Mouse (Mus musculus): Measurements from ENCODE around the gene Spn. TPM values are rescaled to one million over a fixed set of nuclear protein-coding genes. Genes with fewer than 3 reads are reported as not detected.

Spn gene
- polyA plus RNA-seq, 1 experiment from 2014 or later: 0.25 TPM

DNA sequence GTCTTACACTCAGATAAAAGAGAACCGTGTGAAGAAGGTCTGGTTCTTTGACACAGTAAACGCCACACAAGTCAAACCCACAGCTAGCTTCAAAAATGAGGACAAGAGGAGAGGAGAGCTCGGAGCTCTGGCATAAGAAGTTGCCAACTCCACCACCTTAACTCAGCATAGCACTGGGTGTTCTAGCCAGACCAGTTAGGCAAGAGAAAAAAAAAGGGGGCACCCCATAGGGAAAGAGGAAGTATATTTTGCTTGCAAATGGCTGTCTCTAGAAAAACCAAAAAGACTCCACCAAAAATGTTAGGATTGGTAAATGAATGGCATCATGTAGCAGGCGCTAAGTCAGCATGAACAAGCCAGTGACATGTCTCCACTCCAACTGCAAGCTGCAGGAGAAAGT lies 26.4 kb upstream of the Spn start:
- H3K4me3 ChIP-seq: no peak overlapping the region
- 86% methylated on average over 4 of the region's 4 CpGs for WGBS
- ATAC-seq (ENCODE audit: insufficient number of reproducible peaks, insufficient read depth, low FRiP score, low TSS enrichment, low read depth): no peak

DNA sequence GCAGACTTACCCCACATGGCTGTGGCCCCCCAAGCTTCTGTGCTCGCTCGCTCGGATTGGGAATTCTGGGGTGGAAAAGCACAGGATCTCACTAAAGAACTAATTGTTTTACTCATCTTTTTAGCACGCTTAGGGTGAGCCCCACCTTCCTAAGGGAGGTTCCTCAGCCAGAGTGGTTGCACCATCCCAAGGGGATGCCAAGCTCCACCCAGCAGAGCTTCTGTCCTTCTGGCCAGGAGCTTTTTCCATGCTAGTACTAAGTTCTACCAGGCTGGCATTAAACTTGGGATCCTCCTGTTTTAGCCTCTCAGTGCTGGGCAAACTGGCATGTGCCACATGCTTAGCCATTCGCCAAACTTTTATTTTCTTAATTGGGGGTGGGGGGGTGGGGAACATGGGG lies 24.9 kb upstream of the Spn start:
- 88% methylated on average over 5 of the region's 5 CpGs for WGBS
- peaks cover 3% of the 10 kb centered on the region; the same call in 1 of the 2 replicates for H3K27me3 ChIP-seq
- H3K9me3 ChIP-seq: no peaks in the 10 kb centered on the region
- no peak overlapping the region for H3K9ac ChIP-seq
- no peak for ATAC-seq (ENCODE audit: insufficient number of reproducible peaks, insufficient read depth, low FRiP score, low TSS enrichment, low read depth)
- H3K4me3 ChIP-seq: no peak overlapping the region
- no peak overlapping the region for H3K27ac ChIP-seq
- H3K4me1 ChIP-seq: no peaks in the 10 kb centered on the region
- H3K36me3 ChIP-seq: no peaks in the 10 kb centered on the region
- H3K4me2 ChIP-seq: no peak overlapping the region

More for the DNA sequence above, 26.4 kb upstream of the Spn start:
- H3K9ac ChIP-seq: no peak overlapping the region
- H3K9me3 ChIP-seq: no peaks in the 10 kb centered on the region
- H3K4me1 ChIP-seq: no peaks in the 10 kb centered on the region
- no peaks in the 10 kb centered on the region for H3K36me3 ChIP-seq
- no peak overlapping the region for H3K27ac ChIP-seq
- peaks cover 3% of the 10 kb centered on the region; the same call in 1 of the 2 replicates for H3K27me3 ChIP-seq
- H3K4me2 ChIP-seq: no peak overlapping the region

DNA sequence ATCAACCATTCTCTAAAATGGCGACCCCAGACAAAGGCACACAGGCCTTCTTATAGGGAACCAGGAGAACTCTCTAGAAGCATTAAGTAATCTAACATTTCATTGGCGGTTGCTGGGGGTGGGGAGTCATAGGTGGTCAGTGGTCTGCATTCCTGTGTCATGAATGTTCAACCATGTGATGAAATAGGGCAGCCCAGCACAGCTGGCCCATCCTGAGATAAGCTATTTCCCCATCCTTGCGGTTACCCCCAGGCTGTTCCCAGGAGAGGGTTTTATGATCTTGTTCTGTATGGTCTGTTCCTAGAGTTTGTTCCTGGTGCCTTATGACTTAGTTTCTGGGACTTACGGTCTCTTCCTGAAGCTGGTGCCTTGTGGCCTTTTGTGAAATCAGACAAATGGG lies 19.9 kb upstream of the Spn start:
- no peak overlapping the region for H3K4me3 ChIP-seq
- H3K9ac ChIP-seq: no peak overlapping the region
- no peak overlapping the region for H3K4me2 ChIP-seq
- no peak overlapping the region for H3K27ac ChIP-seq
- ATAC-seq (ENCODE audit: insufficient number of reproducible peaks, insufficient read depth, low FRiP score, low TSS enrichment, low read depth): no peak
- H3K4me1 ChIP-seq: no peaks in the 10 kb centered on the region
- peaks cover 3% of the 10 kb centered on the region; the same call in 1 of the 2 replicates for H3K27me3 ChIP-seq
- whole genome bisulfite sequencing: 90% methylated on average over 4 of the region's 4 CpGs
- H3K36me3 ChIP-seq: no peaks in the 10 kb centered on the region
- no peaks in the 10 kb centered on the region for H3K9me3 ChIP-seq

DNA sequence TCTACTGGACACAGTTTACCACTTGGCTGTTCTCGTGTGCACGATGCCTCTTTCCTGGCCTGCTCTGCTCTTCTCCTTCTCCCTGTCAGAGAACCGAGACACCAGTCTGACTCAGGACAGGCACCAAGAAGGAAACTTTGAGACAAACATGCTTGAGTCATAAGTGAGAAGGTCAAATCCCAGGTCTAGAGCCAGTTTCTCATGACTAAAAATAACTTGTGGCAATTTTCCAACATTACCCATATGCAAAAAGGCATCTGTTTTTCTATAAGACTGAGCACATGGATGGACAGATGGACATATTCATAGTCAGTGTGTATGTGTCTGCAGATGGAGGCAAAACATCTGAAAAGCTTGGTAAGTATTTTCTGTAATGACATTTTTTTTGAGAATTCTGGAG lies 15.9 kb upstream of the Spn start:
- Histone ChIP-seq H3K4me1 (no peaks in the 10 kb centered on the region), H3K27me3 (no peaks in the 10 kb centered on the region), H3K4me2 (no peak overlapping the region), H3K9ac (no peak overlapping the region), H3K4me3 (no peak overlapping the region), H3K36me3 (no peaks in the 10 kb centered on the region), H3K27ac (no peak overlapping the region), H3K9me3 (no peaks in the 10 kb centered on the region)
- WGBS: 82% methylated on average over 3 of the region's 3 CpGs
- no peak for ATAC-seq (ENCODE audit: insufficient number of reproducible peaks, insufficient read depth, low FRiP score, low TSS enrichment, low read depth)

DNA sequence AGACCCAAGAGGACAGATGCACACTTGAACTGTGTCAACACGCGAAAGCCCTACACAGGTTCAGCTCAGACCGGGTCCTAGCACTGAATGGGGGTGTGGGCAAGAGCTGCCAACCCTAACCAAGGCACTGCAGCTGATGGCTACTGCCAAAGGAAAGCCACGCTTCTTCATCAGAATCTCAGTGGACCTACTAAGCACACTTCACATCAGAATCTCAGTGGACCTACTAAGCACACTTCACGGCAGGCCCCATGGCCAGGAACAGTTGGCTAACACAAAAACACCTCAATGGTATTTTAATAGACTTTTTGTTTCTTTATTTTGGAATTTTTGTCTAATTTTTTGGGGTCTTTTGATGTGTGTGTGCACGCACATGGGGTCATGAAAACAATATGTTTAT lies 14.8 kb upstream of the Spn start:
- no peak overlapping the region for H3K4me3 ChIP-seq
- no peak overlapping the region for H3K4me2 ChIP-seq
- no peak overlapping the region for H3K27ac ChIP-seq
- WGBS: 89% methylated on average over 6 of the region's 6 CpGs
- H3K9ac ChIP-seq: no peak overlapping the region
- no peaks in the 10 kb centered on the region for H3K27me3 ChIP-seq
- ATAC-seq (ENCODE audit: insufficient number of reproducible peaks, insufficient read depth, low FRiP score, low TSS enrichment, low read depth): no peak
- H3K9me3 ChIP-seq: no peaks in the 10 kb centered on the region
- H3K36me3 ChIP-seq: no peaks in the 10 kb centered on the region
- no peaks in the 10 kb centered on the region for H3K4me1 ChIP-seq

DNA sequence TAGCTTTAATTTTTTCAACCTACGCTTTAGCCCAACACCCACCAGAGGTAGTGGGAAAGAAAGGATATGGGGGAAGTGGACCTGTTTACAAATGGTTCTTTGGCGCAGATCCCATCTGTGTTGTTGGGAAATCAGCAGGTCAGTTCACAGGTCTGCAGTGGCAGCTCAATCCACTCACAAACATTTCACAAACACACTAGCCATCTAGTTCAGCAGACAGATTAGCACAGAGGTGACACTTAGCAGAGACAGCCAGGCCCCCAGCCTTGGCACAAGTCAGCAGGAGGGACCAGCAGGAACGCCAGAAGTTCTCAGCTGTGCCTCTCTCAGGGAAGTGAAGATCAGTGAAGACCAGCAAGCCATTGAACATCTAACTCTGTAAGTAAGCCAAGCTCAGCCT lies 10.3 kb upstream of the Spn start:
- Histone ChIP-seq H3K4me1 (peaks cover 3% of the 10 kb centered on the region; the same call in 1 of the 2 replicates), H3K36me3 (no peaks in the 10 kb centered on the region), H3K9ac (no peak overlapping the region), H3K27me3 (no peaks in the 10 kb centered on the region), H3K9me3 (no peaks in the 10 kb centered on the region), H3K27ac (no peak overlapping the region), H3K4me2 (no peak overlapping the region), H3K4me3 (no peak overlapping the region)
- ATAC-seq (ENCODE audit: insufficient number of reproducible peaks, insufficient read depth, low FRiP score, low TSS enrichment, low read depth): no peak
- WGBS: 73% methylated on average over 3 of the region's 3 CpGs

DNA sequence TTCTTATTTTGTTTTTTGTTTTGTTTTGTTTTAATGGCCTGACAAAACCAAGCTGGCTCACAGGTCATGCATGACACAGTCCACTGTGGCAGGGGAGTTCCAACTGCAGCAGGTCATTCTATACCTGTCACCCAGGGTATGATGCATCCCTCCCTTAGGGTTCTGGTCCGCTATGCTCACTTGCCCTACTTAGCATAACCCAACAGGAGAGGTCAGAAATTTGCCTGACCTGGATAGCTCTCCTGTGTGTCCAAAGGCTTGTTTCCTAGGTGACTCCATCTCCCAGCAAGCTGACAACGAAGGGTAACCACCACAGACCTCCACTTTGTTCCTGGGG lies 8.6 kb upstream of the Spn start:
- ATAC-seq (ENCODE audit: insufficient number of reproducible peaks, insufficient read depth, low FRiP score, low TSS enrichment, low read depth): no peak
- H3K4me2 ChIP-seq: no peak overlapping the region

DNA sequence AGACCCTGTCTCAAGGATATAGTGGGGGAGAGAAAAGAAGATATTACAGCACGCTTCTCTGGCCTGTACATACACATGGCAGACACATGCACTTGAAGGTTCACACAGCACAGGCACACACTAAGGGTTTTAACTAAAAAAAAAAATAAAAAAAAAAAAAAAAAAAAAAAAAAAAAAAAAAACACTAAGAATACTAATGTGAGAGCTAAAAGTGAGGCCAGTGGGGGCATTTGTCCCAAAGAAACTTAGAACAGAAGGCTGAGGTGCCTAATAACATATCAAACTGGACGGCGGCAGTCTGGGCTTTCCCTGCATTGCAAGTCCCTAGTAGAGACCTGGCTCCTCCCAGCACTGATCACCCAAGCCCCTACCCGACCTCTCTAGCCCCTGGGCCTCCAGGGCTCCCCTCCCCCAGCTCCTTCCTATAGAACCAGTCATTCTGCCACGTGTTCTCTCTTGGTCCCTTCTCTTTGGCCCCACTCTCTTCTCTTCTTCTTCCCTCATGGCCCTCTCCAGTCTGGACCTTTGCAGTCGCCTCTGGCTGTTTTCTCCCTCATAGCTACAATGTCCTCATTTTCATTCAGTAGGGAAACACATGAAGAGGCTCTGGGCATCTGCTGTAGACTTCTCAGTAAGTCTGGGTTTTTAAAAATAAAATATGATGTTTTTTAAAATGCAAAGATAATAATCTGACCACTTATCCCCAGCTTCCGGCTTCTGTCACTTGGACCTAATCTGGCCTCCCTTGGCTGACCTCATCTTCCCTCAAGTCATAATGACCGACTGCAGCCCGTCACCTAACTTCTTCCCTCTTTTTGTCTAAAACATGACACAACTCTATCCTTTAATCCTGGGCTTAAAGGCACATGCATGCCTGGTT lies 8.0 kb upstream of the Spn start:
- WGBS: 42% methylated on average over 9 of the region's 9 CpGs
- Histone ChIP-seq H3K4me3 (no peak overlapping the region), H3K27ac (no peak overlapping the region), H3K4me1 (peaks cover 3% of the 10 kb centered on the region; the same call in 1 of the 2 replicates), H3K9me3 (no peaks in the 10 kb centered on the region), H3K27me3 (no peaks in the 10 kb centered on the region), H3K9ac (no peak overlapping the region), H3K4me2 (no peak overlapping the region), H3K36me3 (no peaks in the 10 kb centered on the region)
- ATAC-seq (ENCODE audit: insufficient number of reproducible peaks, insufficient read depth, low FRiP score, low TSS enrichment, low read depth): no peak

More for the DNA sequence above, 8.6 kb upstream of the Spn start:
- Histone ChIP-seq H3K27ac (no peak overlapping the region), H3K4me1 (peaks cover 3% of the 10 kb centered on the region; the same call in 1 of the 2 replicates), H3K27me3 (no peaks in the 10 kb centered on the region), H3K9ac (no peak overlapping the region), H3K36me3 (no peaks in the 10 kb centered on the region), H3K9me3 (no peaks in the 10 kb centered on the region), H3K4me3 (no peak overlapping the region)
- 50% methylated on average over 2 of the region's 2 CpGs for WGBS

DNA sequence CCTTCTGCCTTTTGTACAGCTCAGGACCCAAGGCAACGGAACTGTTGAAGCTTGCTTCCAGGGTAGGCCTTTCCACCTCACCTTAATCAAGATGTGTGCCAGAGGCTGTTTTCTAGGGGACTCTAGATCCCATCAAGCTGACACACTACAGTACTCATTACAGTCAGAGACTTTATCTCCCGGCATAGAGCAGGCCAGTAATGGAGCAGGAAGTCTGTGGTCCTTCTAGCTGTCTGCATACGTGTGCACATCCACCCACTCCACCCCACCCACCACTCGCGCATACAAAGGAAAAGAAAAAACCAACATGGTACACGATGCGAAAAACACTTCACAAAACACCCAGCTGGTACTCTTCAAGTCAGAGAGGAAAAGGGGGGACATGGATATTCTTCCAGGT lies 6.8 kb upstream of the Spn start:
- WGBS: 79% methylated on average over 7 of the region's 7 CpGs
- Histone ChIP-seq H3K36me3 (no peaks in the 10 kb centered on the region), H3K9ac (no peak overlapping the region), H3K27me3 (no peaks in the 10 kb centered on the region), H3K27ac (no peak overlapping the region), H3K9me3 (no peaks in the 10 kb centered on the region), H3K4me1 (peaks cover 3% of the 10 kb centered on the region; the same call in 1 of the 2 replicates), H3K4me2 (no peak overlapping the region), H3K4me3 (no peak overlapping the region)
- ATAC-seq (ENCODE audit: insufficient number of reproducible peaks, insufficient read depth, low FRiP score, low TSS enrichment, low read depth): no peak

DNA sequence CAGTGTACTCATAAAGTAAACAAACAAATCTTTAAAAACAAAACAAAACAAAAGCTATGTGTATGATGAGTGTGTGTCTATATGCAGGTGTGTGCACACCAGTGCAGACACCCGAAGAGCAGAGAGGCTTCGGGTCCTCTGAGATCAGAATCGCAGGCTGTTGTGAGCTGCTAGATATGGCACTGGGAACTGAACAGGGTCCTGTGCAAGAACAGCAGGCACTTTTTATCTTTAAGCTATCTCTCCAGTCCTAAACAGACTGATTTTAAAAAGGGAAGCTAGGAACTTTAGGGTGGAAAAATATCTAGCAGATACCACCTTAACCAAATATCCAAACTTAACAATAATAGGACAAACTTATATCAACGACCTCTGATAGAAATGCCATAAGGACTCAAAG lies 5.0 kb upstream of the Spn start:
- no peak overlapping the region for H3K4me2 ChIP-seq
- no peaks in the 10 kb centered on the region for H3K36me3 ChIP-seq
- H3K9me3 ChIP-seq: no peaks in the 10 kb centered on the region
- WGBS: 90% methylated on average over 4 of the region's 4 CpGs
- H3K27ac ChIP-seq: no peak overlapping the region
- no peak overlapping the region for H3K9ac ChIP-seq
- H3K4me1 ChIP-seq: peaks cover 3% of the 10 kb centered on the region
- no peak for ATAC-seq (ENCODE audit: insufficient number of reproducible peaks, insufficient read depth, low FRiP score, low TSS enrichment, low read depth)
- H3K4me3 ChIP-seq: no peak overlapping the region
- no peaks in the 10 kb centered on the region for H3K27me3 ChIP-seq

DNA sequence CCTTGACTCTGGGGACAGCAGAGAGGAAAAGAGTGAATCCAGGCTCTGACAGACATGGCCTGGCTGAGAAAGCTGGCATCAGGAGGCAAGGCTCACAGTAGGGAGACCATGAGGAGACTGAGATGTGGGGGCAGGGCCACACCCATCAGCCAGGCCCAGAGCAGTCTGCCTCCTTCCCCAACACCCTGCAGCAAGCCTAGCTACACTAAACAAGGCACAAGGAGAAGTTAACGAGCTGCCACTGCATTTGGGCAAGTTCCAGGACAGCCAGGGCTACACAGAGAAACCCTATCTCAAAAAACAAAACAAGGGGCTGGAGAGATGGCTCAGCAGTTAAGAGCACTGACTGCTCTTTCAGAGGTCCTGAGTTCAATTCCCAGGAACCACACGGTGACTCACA lies 4.6 kb upstream of the Spn start:
- no peak for ATAC-seq (ENCODE audit: insufficient number of reproducible peaks, insufficient read depth, low FRiP score, low TSS enrichment, low read depth)
- Histone ChIP-seq H3K9ac (peak overlapping the region; percentile 21; the same call in 1 of the 2 replicates), H3K36me3 (no peaks in the 10 kb centered on the region), H3K4me3 (no peak overlapping the region), H3K4me2 (no peak overlapping the region), H3K9me3 (no peaks in the 10 kb centered on the region), H3K27me3 (no peaks in the 10 kb centered on the region), H3K4me1 (peaks cover 3% of the 10 kb centered on the region), H3K27ac (no peak overlapping the region)
- 48% methylated on average over 2 of the region's 2 CpGs for WGBS

DNA sequence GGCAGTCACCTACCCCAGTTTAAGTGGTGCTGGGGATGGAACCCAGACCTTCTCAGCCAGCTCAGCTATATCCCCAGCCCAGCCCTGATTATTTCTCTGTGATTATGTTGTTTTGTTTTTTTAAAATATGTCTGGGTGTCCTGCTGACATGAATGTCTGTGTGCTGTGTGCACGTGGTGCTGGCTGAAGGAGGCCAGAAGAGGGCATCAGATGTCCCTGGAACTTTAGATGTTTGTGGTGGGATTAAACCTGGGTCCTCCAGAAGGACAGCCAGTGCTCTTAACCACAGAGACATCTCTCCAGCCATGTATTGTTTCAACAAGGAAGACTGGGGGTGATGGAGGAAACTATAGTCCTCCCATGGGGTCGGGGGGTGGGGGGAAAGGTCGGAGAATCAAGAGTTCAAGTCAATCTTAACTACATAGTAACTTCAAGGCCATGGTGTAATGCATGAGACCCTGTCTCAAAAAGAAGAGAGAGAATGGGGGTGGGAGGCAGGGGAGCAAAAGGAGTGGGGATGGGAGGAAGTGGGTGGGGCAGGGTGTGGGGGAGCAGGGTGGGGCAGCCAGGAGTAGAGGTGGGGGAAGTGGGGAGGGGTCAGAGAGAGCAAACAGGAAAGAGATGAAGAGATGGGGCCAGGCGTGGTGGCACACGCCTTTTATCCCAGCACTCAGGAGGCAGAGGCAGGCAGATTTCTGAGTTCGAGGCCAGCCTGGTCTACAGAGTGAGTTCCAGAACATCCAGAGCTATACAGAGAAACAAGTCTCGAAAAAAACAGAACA lies 3.2 kb upstream of the Spn start:
- Histone ChIP-seq H3K4me1 (peaks cover 3% of the 10 kb centered on the region), H3K36me3 (no peaks in the 10 kb centered on the region), H3K27ac (no peak overlapping the region), H3K4me3 (no peak overlapping the region), H3K4me2 (no peak overlapping the region), H3K27me3 (no peaks in the 10 kb centered on the region), H3K9ac (no peak overlapping the region), H3K9me3 (no peaks in the 10 kb centered on the region)
- 60% methylated on average over 7 of the region's 7 CpGs for WGBS
- ATAC-seq (ENCODE audit: insufficient number of reproducible peaks, insufficient read depth, low FRiP score, low TSS enrichment, low read depth): no peak
